Mouse (Mus musculus) kidney, adult 2 months (tissue): ENCODE measurements at regions not wholly inside any gene's neighbourhood (a gene's known extent, or its start where the extent isn't known, plus 50 kb on each side); places are given as distances from the start of the nearest gene placed in this dataset.

Experiments
- CTCF ChIP-seq: fragments of 200-500 bp; conservative IDR thresholded peaks from 2 replicates; pipeline ENCODE4 v1.5.1; 2011; ENCODE audit warnings: low read depth, mild to moderate bottlenecking, control low read depth, low read length, moderate library complexity, mixed read lengths; ENCODE audit not compliant: insufficient read depth, insufficient read length
- POLR2A ChIP-seq: fragments of 200-500 bp; IDR thresholded peaks from one replicate; pipeline ENCODE4 v1.6.1; 2011; ENCODE audit warnings: low read depth, low read length, control low read depth

DNA sequence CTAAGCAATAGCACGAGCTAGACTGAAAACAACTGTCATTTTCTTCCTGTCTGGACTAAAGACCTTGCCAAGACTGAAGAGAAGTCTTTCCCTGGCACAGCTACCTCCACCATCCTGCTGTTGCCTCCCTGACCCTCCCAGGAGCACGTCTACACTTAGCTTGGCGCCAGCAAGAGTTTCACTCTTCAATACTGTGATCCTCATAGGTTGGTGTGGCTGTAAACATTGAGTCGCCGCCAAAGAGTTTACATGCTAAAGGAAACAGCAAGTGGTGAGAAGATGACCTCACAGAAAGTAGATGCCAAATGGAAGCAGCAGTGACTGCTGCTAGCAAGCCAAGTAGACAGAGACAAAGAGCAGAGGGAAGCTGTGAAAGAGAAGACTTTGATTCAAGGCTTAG, 66.0 kb upstream of the Dusp10 start:
- TF ChIP-seq CTCF (no peak), POLR2A (no peak)
